Mouse (Mus musculus): Measurements from ENCODE around the gene Smarca5.

Gene Smarca5

GRCm38 (mm10) chr8:80739155-80739924 lies at the start of gene Smarca5:
Gene Smarca5 (minus strand): TSS chr8:80739497.
- DNase-seq (ENCODE audit: low spot score): peak; percentile 86

DNA sequence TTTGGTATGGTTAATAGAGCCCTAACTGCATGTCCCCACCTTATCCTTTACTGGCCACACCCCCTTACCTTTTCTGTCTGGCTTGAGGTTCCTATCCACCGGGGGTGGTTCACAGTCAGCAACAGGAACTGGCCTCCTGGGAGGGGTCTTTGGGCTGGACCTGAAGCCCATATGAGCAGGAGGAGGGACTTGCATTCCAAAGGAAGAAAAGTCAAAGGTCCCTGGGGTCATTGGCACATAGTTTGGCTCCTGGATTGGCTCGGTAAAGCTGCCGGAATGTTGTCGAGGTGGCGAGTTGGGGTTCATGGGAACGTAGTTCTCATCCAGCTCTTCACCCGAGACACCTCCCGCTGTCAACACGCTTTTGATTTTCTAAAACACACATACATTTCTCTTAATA lies 45.3 kb upstream of the Smarca5 start:
- DNase-seq (ENCODE audit: low spot score): no peak

GRCm38 (mm10) chr8:80783271-80783670 lies 44.0 kb upstream of the Smarca5 start:
- DNase-seq (ENCODE audit: low spot score): no peak

GRCm38 (mm10) chr8:80781338-80781737 lies 42.0 kb upstream of the Smarca5 start:
- DNase-seq (ENCODE audit: low spot score): no peak

- no peak for DNase-seq (ENCODE audit: low spot score)
Measured at GRCm38 (mm10) chr8:80780271-80780670, 41.0 kb upstream of the Smarca5 start.

GRCm38 (mm10) chr8:80776436-80776835 lies 37.1 kb upstream of the Smarca5 start:
- DNase-seq (ENCODE audit: low spot score): no peak

- DNase-seq (ENCODE audit: low spot score): no peak
Measured at GRCm38 (mm10) chr8:80772732-80773460, 33.6 kb upstream of the Smarca5 start.

GRCm38 (mm10) chr8:80768451-80768850 lies 29.2 kb upstream of the Smarca5 start:
- DNase-seq (ENCODE audit: low spot score): no peak

GRCm38 (mm10) chr8:80753017-80753715 lies 13.9 kb upstream of the Smarca5 start:
- peak; percentile 73 for DNase-seq (ENCODE audit: low spot score)

- no peak for DNase-seq (ENCODE audit: low spot score)
Measured at GRCm38 (mm10) chr8:80752429-80752828, 13.1 kb upstream of the Smarca5 start.

- no peak for DNase-seq (ENCODE audit: low spot score)
Measured at GRCm38 (mm10) chr8:80749091-80749490, 9.8 kb upstream of the Smarca5 start.

- no peak for DNase-seq (ENCODE audit: low spot score)
Measured at GRCm38 (mm10) chr8:80739932-80740331, 635 bp upstream of the Smarca5 start.

GRCm38 (mm10) chr8:80738388-80739154 lies 726 bp downstream of the Smarca5 start:
- peak; percentile 41 for DNase-seq (ENCODE audit: low spot score)

DNA sequence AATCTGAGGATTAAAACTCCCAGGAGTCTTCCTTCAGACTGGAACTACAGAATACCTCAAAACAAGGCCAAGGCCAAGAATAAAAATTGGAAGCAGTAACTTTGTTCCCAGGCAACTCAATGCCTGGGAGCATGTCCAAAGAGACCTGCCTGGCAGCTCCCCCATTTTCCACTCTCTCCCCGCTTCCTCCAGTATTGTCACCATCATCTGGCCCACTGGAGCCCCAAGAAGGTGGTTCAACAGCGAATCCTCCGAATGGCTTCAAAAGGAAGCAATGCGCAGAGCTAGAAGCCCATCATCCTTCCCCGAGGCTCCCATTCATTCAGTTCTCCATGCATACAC lies 1.3 kb downstream of the Smarca5 start:
- no peak for DNase-seq (ENCODE audit: low spot score)

DNA sequence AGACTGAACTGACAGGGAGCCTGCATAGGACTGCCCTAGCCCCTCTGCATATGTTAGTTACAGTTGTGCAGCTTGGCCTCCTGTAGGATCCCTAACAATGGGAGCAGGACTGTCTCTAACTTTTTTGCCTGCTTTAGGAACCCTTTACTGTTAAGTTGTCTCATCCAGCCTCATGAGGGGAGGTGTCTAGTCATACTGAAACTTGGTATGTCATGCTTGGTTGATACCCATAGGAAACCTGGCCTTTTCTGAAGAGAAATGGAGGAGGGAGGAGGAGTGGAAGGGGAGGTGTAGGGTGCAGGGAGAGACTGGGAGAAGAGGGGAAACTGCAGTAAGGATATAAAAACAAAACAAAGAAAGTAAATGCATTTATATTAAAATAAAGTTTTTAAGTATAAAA lies 7.0 kb downstream of the Smarca5 start:
- DNase-seq (ENCODE audit: low spot score): no peak

DNA sequence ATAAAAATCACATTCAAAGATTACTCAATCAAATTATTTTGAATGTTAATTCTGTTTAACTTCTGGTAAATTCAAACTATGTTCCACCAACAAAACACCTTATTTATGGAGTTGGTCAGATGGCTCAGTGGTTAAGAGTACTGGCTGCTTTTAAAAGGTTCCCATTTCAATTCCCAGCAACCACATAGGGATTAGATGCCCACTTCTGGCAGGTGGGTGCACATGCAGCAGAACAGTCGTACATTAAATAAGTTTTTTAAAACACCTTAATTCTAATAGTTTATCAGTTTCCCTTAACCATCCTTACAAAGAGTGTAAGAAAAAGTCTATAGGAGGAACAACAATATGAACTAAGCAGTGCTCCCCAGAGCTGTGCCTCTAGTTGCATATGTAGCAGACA lies 24.8 kb downstream of the Smarca5 start:
- DNase-seq (ENCODE audit: low spot score): no peak

DNA sequence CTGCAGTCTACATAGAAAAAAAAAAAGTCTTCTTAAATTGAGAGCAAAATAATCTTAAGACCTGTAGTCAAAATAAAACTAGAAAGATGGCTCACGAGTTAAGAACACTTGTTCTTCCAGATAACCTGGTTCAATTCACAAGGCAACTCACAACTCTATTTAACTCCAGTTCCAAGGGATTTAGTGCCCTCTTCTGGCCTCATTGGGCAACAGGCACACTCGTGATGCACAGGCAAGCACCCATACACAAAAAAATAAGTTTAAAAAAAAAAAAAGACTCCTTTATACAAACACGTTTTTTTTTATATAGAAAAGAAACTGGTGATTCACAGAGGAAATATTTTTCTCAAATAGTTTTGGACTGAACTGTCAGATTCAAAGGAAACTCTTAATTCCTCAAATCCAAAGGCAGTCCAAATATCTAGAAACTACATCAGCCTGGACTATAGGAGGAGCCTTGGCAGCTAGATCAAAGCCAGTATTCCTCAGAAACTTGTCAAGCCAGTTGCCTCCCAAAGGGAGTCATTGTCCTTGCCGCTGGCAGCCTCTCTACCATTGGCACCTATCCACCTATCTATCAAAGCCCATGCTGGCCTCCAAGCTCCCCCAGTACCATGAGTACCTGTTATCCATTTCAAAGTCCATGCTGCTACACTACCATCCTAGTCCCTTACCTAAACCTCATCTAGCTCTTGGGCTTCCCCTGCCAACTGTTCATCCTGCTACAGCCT lies 28.5 kb downstream of the Smarca5 start:
- DNase-seq (ENCODE audit: low spot score): peak; percentile 46

DNA sequence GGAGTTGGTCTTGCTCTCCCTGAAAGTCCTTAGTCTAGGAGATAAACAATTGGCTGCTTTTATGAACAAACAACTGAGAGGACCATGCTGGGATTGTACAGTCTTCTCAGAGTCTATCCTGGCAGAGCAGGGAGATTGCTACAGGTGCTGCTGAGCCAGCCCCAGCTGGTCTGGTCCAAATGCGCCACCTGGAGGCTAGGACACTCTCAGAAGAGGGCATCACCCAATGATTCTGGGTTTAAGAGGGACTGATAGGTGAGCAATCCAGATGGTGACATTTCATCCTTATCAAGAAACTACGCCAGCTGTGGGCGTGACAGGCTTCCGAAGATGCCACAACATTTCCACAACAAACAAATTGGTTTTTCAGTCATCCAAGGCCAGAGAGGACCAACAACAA lies 51.2 kb downstream of the Smarca5 start:
- DNase-seq (ENCODE audit: low spot score): peak; percentile 82

GRCm38 (mm10) chr8:80683756-80684335 lies 55.5 kb downstream of the Smarca5 start:
- peak; percentile 52 for DNase-seq (ENCODE audit: low spot score)

- DNase-seq (ENCODE audit: low spot score): peak; percentile 35
Measured at GRCm38 (mm10) chr8:80682594-80682993, 56.7 kb downstream of the Smarca5 start.

GRCm38 (mm10) chr8:80669277-80669901 lies 69.9 kb downstream of the Smarca5 start:
- no peak for DNase-seq (ENCODE audit: low spot score)
